Mouse (Mus musculus): ENCODE measurements around the gene Mgat5. TPM values are rescaled to one million over a fixed set of nuclear protein-coding genes. Genes with fewer than 3 reads are reported as not detected.

Gene Mgat5
- total and polyA plus RNA-seq, 2 experiments from 2014 or later: 2.1 to 11.2 TPM

DNA sequence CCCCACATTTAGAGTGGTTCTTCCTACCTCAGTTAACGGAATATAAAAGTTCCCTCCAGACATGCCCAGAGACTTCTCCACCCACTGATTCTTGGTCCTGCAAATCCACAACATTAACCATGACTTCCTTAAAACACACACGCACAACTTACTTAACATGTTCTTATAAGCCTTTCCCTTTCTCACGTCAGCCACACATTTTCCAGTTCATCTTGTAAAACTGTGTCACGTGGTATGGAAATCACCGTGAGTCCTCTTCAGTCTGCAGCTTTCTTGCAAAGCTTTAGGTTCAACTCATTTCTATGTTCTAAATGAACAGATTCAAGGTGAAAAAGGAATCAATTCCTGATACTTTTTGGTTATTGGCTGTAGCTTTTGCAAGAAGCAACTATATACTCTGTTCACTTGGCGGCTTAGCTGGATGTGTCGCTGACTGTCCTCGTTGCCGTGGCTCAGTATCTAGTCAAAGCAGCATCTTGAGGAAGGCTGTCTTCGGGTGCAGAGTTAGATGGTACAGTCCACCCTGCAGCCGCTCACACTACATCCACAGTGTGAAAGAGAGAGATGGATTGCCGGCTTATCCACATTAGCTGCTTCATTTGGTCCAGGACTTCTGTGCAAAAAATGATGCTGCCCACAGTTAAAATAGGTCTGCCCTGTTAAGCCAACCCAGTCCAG is 146.7 kb downstream of the Mgat5 start:
- H3K9ac ChIP-seq (replicated peaks; ENCODE audit: low read depth, low read length): no peak overlapping the region
- H3K4me1 ChIP-seq (ENCODE audit: control insufficient read depth, insufficient read depth): peaks cover 54% of the 10 kb centered on the region
- H3K4me3 ChIP-seq (ENCODE audit: low read depth, low read length): no peak overlapping the region
- H3K27me3 ChIP-seq (ENCODE audit: control insufficient read depth, insufficient read depth, low read length): no peaks in the 10 kb centered on the region
- no peaks in the 10 kb centered on the region for H3K9me3 ChIP-seq (replicated peaks; ENCODE audit: control insufficient read depth, low read length)
- no peaks in the 10 kb centered on the region for H3K36me3 ChIP-seq (replicated peaks; ENCODE audit: control insufficient read depth, insufficient read depth, low read length)
- ATAC-seq (ENCODE audit: insufficient read depth, low read depth): no peak
- TF ChIP-seq EP300 (IDR thresholded peaks at IDR 0.05; ENCODE audit: low read depth): no peak
- no peak for TF ChIP-seq CTCF (IDR thresholded peaks at IDR 0.05; ENCODE audit: low read depth)
- H3K4me2 ChIP-seq (ENCODE audit: low read depth, low read length): peak overlapping the region; percentile 4; the same call in 1 of the 2 replicates
- 69% methylated on average over 12 of the region's 12 CpGs for WGBS
- peak overlapping the region; percentile 83 for H3K27ac ChIP-seq (ENCODE audit: low read depth)
- no peak for DNase-seq (ENCODE audit: low spot score)

DNA sequence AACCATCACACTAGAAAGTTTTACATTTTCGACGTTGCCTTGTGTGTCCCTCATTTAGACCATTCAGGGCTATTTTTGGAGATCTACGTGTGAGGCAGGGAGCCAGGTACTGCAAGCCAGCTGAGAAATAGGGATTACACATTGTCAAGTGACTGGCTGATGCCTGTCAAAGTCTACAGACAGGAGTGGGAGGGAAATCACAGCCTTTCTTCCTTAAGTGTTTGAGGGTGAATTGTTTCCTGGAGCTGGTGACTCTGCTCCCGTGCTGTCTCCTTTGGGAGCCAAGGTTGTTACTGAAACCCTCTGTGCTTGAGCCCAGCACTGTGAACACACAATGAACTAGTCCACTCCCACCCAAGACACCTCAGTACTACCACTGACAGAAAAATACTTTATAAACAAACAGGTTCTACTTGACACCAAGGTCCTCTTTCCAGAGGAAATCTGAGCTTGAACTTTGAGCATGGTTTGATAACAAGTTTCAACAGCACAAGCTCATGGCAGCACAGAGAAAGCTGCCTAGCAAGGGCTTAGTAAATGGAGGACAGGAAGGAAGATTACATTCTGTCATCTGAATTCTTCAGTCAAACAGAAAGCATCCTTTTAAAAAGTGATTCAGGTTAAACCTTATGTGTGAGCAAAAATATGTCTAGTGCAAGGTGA is 147.4 kb downstream of the Mgat5 start:
- Histone ChIP-seq H3K27me3 (ENCODE audit: control insufficient read depth, insufficient read depth, low read length) (no peaks in the 10 kb centered on the region), H3K4me3 (ENCODE audit: low read depth, low read length) (no peak overlapping the region), H3K4me2 (ENCODE audit: low read depth, low read length) (no peak overlapping the region), H3K9ac (replicated peaks; ENCODE audit: low read depth, low read length) (no peak overlapping the region), H3K36me3 (replicated peaks; ENCODE audit: control insufficient read depth, insufficient read depth, low read length) (no peaks in the 10 kb centered on the region), H3K4me1 (ENCODE audit: control insufficient read depth, insufficient read depth) (peaks cover 47% of the 10 kb centered on the region), H3K27ac (ENCODE audit: low read depth) (peak overlapping the region; percentile 83), H3K9me3 (replicated peaks; ENCODE audit: control insufficient read depth, low read length) (no peaks in the 10 kb centered on the region)
- 18% methylated on average over 4 of the region's 4 CpGs for WGBS
- ATAC-seq (ENCODE audit: insufficient read depth, low read depth) (no peak; the same call in 1 of the 2 replicates), DNase-seq (ENCODE audit: low spot score) (peak; percentile 82)
- TF ChIP-seq EP300 (IDR thresholded peaks at IDR 0.05; ENCODE audit: low read depth) (no peak), CTCF (IDR thresholded peaks at IDR 0.05; ENCODE audit: low read depth) (no peak)

DNA sequence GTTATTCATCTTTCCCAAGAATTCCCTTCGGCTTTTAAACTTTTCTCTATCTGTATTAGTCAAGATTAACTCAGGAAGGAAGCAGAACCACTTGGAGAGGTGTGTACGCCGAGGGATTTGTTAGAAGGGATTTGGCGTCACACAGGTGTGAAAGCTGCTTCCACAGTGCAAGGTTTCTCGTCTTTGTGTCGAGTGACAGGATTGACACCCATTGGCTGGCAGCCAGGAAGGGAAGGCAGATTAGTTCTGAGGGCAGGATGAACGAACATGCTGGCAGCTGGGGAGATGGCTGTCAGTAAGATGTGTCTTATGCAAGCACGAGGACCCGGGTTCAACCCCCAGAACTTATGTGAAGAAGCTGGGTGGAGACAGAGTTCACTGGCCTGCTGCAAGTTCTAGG is 148.6 kb downstream of the Mgat5 start:
- Histone ChIP-seq H3K36me3 (replicated peaks; ENCODE audit: control insufficient read depth, insufficient read depth, low read length) (no peaks in the 10 kb centered on the region), H3K9ac (replicated peaks; ENCODE audit: low read depth, low read length) (no peak overlapping the region), H3K27me3 (ENCODE audit: control insufficient read depth, insufficient read depth, low read length) (no peaks in the 10 kb centered on the region), H3K27ac (ENCODE audit: low read depth) (peak overlapping the region; percentile 83; the same call in 1 of the 2 replicates), H3K4me1 (ENCODE audit: control insufficient read depth, insufficient read depth) (peaks cover 39% of the 10 kb centered on the region), H3K9me3 (replicated peaks; ENCODE audit: control insufficient read depth, low read length) (no peaks in the 10 kb centered on the region), H3K4me3 (ENCODE audit: low read depth, low read length) (no peak overlapping the region), H3K4me2 (ENCODE audit: low read depth, low read length) (no peak overlapping the region)
- no peak for TF ChIP-seq EP300 (IDR thresholded peaks at IDR 0.05; ENCODE audit: low read depth)
- no peak for TF ChIP-seq CTCF (IDR thresholded peaks at IDR 0.05; ENCODE audit: low read depth)
- ATAC-seq (ENCODE audit: insufficient read depth, low read depth) (no peak), DNase-seq (ENCODE audit: low spot score) (peak; percentile 28)
- WGBS: 32% methylated on average over 9 of the region's 9 CpGs

DNA sequence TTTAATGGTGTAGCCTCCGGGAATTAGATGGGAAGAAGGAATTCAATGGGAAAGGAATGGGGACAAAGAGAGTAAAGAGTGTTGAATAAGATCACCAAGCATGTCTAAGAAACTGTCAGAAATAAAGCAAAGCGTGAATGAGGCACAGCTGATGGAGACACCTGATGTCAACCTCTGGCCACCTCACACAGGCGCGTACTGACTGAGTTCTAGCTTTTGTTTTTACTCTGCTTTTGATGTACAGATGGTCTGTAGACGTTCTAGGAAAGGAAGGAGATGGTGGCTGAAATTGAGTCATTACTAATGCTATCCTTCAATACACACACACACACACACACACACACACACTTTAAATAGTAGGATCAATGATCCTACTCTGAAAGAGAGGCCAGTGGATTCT is 149.3 kb downstream of the Mgat5 start:
- Histone ChIP-seq H3K9me3 (replicated peaks; ENCODE audit: control insufficient read depth, low read length) (no peaks in the 10 kb centered on the region), H3K36me3 (replicated peaks; ENCODE audit: control insufficient read depth, insufficient read depth, low read length) (no peaks in the 10 kb centered on the region), H3K9ac (replicated peaks; ENCODE audit: low read depth, low read length) (no peak overlapping the region), H3K4me3 (ENCODE audit: low read depth, low read length) (no peak overlapping the region), H3K27ac (ENCODE audit: low read depth) (no peak overlapping the region), H3K27me3 (ENCODE audit: control insufficient read depth, insufficient read depth, low read length) (no peaks in the 10 kb centered on the region), H3K4me1 (ENCODE audit: control insufficient read depth, insufficient read depth) (peaks cover 33% of the 10 kb centered on the region), H3K4me2 (ENCODE audit: low read depth, low read length) (no peak overlapping the region)
- no peak for TF ChIP-seq EP300 (IDR thresholded peaks at IDR 0.05; ENCODE audit: low read depth)
- 95% methylated on average over 5 of the region's 5 CpGs for WGBS
- no peak for ATAC-seq (ENCODE audit: insufficient read depth, low read depth)
- no peak for DNase-seq (ENCODE audit: low spot score)

DNA sequence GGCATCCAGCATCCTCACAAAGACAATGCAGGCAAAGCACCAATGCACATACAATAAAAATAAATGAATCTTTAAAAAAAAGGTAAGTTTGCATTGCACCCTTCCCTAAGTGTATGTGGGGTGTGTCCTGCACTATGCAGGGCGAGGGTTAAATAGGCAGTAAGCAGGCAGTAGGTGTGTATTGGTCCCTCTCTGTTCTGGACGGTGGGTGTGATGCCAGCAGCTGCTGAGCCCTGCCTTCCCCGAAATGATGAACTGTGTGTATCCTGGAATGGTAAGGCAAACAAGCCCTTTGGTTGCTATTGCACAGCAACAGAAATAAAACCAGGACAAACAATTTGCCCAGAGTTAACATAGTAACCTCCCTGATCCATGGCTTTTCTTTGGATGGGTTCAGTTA is 150.2 kb downstream of the Mgat5 start:
- DNase-seq (ENCODE audit: low spot score): no peak
- Histone ChIP-seq H3K4me2 (ENCODE audit: low read depth, low read length) (no peak overlapping the region), H3K36me3 (replicated peaks; ENCODE audit: control insufficient read depth, insufficient read depth, low read length) (no peaks in the 10 kb centered on the region), H3K27me3 (ENCODE audit: control insufficient read depth, insufficient read depth, low read length) (no peaks in the 10 kb centered on the region), H3K9ac (replicated peaks; ENCODE audit: low read depth, low read length) (no peak overlapping the region), H3K27ac (ENCODE audit: low read depth) (no peak overlapping the region), H3K4me3 (ENCODE audit: low read depth, low read length) (no peak overlapping the region), H3K9me3 (replicated peaks; ENCODE audit: control insufficient read depth, low read length) (no peaks in the 10 kb centered on the region), H3K4me1 (ENCODE audit: control insufficient read depth, insufficient read depth) (peaks cover 30% of the 10 kb centered on the region)
- no peak for ATAC-seq (ENCODE audit: insufficient read depth, low read depth)
- 83% methylated on average over 3 of the region's 3 CpGs for WGBS
- no peak for TF ChIP-seq EP300 (IDR thresholded peaks at IDR 0.05; ENCODE audit: low read depth)
- TF ChIP-seq CTCF (IDR thresholded peaks at IDR 0.05; ENCODE audit: low read depth): no peak

Data from heart, postnatal 0 days (tissue).